Comparison of ENCODE assay signal across 8 mouse cellular contexts in the genomic region with DNA sequence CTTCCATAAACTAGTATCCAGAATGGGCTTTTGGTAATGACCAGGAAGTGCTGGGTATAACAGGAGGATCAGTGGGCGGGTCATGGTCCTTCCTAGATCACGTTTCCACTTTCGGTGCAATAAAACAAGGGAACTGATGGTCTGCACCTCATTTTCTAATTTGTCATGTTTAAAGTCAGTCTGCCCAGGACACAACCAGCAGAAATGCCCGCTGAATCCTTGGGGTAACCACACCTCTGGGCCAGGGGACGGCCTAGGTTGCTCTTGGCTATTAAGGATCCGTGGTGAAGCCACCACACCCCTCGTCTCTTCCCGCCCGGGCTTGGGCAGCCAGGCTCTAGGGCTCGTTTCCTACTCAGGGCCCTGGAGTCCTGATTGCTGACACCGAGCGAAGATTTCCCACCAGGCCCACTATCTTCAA. TPM values are rescaled to one million over a fixed set of nuclear protein-coding genes. Genes with fewer than 3 reads are reported as not detected.
DNase-seq lines count a peak whose midpoint lies in the region; ATAC-seq and TF ChIP-seq lines count a peak whose summit lies in the region.

No protein-coding gene starts in this region.

- H3K4me1 ChIP-seq in neural tube, embryonic 11.5 days (ENCODE audit: control insufficient read depth, insufficient read depth, low read length): peaks cover 7% of the 10 kb centered on the region; the same call in 1 of the 2 replicates
- peaks cover 56% of the 10 kb centered on the region for H3K4me1 ChIP-seq in forebrain, embryonic 13.5 days
- peaks cover 17% of the 10 kb centered on the region for H3K4me1 ChIP-seq in kidney, postnatal 0 days (replicated peaks; ENCODE audit: insufficient read depth, low read length)
- H3K4me1 ChIP-seq in midbrain, embryonic 13.5 days (replicated peaks): peaks cover 54% of the 10 kb centered on the region

- H3K36me3 ChIP-seq in neural tube, embryonic 11.5 days (ENCODE audit: control insufficient read depth, insufficient read depth, low read length): no peaks in the 10 kb centered on the region
- no peaks in the 10 kb centered on the region for H3K36me3 ChIP-seq in forebrain, embryonic 13.5 days (ENCODE audit: poor library complexity, severe bottlenecking)
- no peaks in the 10 kb centered on the region for H3K36me3 ChIP-seq in kidney, postnatal 0 days (ENCODE audit: insufficient read depth, low read length)
- H3K36me3 ChIP-seq in midbrain, embryonic 13.5 days: no peaks in the 10 kb centered on the region

- H3K9ac ChIP-seq in neural tube, embryonic 11.5 days (ENCODE audit: low read length): peak overlapping the region; percentile 44
- peak overlapping the region; percentile 87 for H3K9ac ChIP-seq in forebrain, embryonic 13.5 days
- peak overlapping the region; percentile 78 for H3K9ac ChIP-seq in kidney, postnatal 0 days (ENCODE audit: low read depth, low read length)
- H3K9ac ChIP-seq in midbrain, embryonic 13.5 days (replicated peaks): peak overlapping the region; percentile 83

- H3K9me3 ChIP-seq in neural tube, embryonic 11.5 days (ENCODE audit: control insufficient read depth, low read length): no peaks in the 10 kb centered on the region
- H3K9me3 ChIP-seq in forebrain, embryonic 13.5 days (replicated peaks): no peaks in the 10 kb centered on the region
- H3K9me3 ChIP-seq in kidney, postnatal 0 days (replicated peaks; ENCODE audit: low read length): no peaks in the 10 kb centered on the region
- no peaks in the 10 kb centered on the region for H3K9me3 ChIP-seq in midbrain, embryonic 13.5 days

- no peak for DNase-seq in neural tube, embryonic 11.5 days (ENCODE audit: low spot score)
- no peak for DNase-seq in neural tube, embryonic 10.5 days (ENCODE audit: extremely low spot score, low spot score)
- DNase-seq in adrenal gland, postnatal 14 days: peak; percentile 48
- peak; percentile 64 for DNase-seq in kidney, postnatal 0 days (ENCODE audit: low spot score)
- DNase-seq in right cerebral cortex, postnatal 36 days (ENCODE audit: low spot score in 2 of 2): no peak
- no peak for DNase-seq in layer of hippocampus, adult 18-20 months (ENCODE audit: low spot score in 2 of 2)

- no peak for TF ChIP-seq CTCF in kidney, postnatal 0 days (IDR thresholded peaks at IDR 0.05; ENCODE audit: low read depth)

- peak overlapping the region; percentile 52 for H3K4me2 ChIP-seq in neural tube, embryonic 11.5 days (ENCODE audit: low read depth)
- H3K4me2 ChIP-seq in forebrain, embryonic 13.5 days: peak overlapping the region; percentile 76
- H3K4me2 ChIP-seq in kidney, postnatal 0 days (ENCODE audit: low read length): peak overlapping the region; percentile 71
- H3K4me2 ChIP-seq in midbrain, embryonic 13.5 days (replicated peaks): peak overlapping the region; percentile 72

- peak overlapping the region; percentile 64 for H3K4me3 ChIP-seq in neural tube, embryonic 11.5 days (ENCODE audit: low read depth, low read length)
- peak overlapping the region; percentile 83 for H3K4me3 ChIP-seq in forebrain, embryonic 13.5 days
- H3K4me3 ChIP-seq in kidney, postnatal 0 days (replicated peaks; ENCODE audit: low read depth, low read length): peak overlapping the region; percentile 75
- peak overlapping the region; percentile 77 for H3K4me3 ChIP-seq in midbrain, embryonic 13.5 days (replicated peaks)

- no peaks in the 10 kb centered on the region for H3K27me3 ChIP-seq in neural tube, embryonic 11.5 days (ENCODE audit: control insufficient read depth, insufficient read depth, low read length)
- no peaks in the 10 kb centered on the region for H3K27me3 ChIP-seq in forebrain, embryonic 13.5 days
- no peaks in the 10 kb centered on the region for H3K27me3 ChIP-seq in kidney, postnatal 0 days (ENCODE audit: insufficient read depth, low read length)
- no peaks in the 10 kb centered on the region for H3K27me3 ChIP-seq in midbrain, embryonic 13.5 days

- WGBS in neural tube, embryonic 11.5 days: under 1% methylated on average over 12 of the region's 12 CpGs
- under 1% methylated on average over 12 of the region's 12 CpGs for WGBS in forebrain, embryonic 13.5 days
- WGBS in kidney, postnatal 0 days: 0% methylated on average over 12 of the region's 12 CpGs
- under 1% methylated on average over 12 of the region's 12 CpGs for WGBS in midbrain, embryonic 13.5 days

- peak; percentile 13; the same call in 1 of the 2 replicates for ATAC-seq in neural tube, embryonic 11.5 days (ENCODE audit: insufficient read depth, low FRiP score, low TSS enrichment)
- peak; percentile 13 for ATAC-seq in forebrain, embryonic 13.5 days
- ATAC-seq in kidney, postnatal 0 days (replicated peaks; ENCODE audit: low FRiP score, low read depth): no peak; the same call in 1 of the 2 replicates
- ATAC-seq in midbrain, embryonic 13.5 days: peak; percentile 28

- peak overlapping the region; percentile 63 for H3K27ac ChIP-seq in neural tube, embryonic 11.5 days (ENCODE audit: low read depth, low read length)
- peak overlapping the region; percentile 88 for H3K27ac ChIP-seq in forebrain, embryonic 13.5 days
- peak overlapping the region; percentile 94 for H3K27ac ChIP-seq in kidney, postnatal 0 days
- peak overlapping the region; percentile 89 for H3K27ac ChIP-seq in midbrain, embryonic 13.5 days

RNA-seq across cellular contexts. Expression of a gene that starts 2.3 kb away (rescaled TPM):
- polyA plus RNA-seq in neural tube, embryonic 11.5 days (2014; fragmentation: Nextera tagmentation; extraction: Ambion mirVana): 127 and 131 TPM in 2 replicates
- total RNA-seq in adrenal gland, postnatal 14 days (2021): 85.3 and 88.2 TPM in 2 replicates
- 120 and 124 TPM in 2 replicates for polyA plus RNA-seq in forebrain, embryonic 13.5 days (2015; fragmentation: Nextera tagmentation; extraction: Ambion mirVana)
- 131 and 141 TPM in 2 replicates for polyA plus RNA-seq in kidney, postnatal 0 days (2015; fragmentation: Nextera tagmentation; extraction: Ambion mirVana)
- 101 and 104 TPM in 2 replicates for polyA plus RNA-seq in midbrain, embryonic 13.5 days (2015; fragmentation: Nextera tagmentation; extraction: Ambion mirVana)
- total RNA-seq in layer of hippocampus, adult 18-20 months (2021): 10 to 100 TPM; 91.8 to 94.8 TPM

RNA-seq across cellular contexts. Expression of a gene that starts 2.3 kb away (rescaled TPM):
- 126 and 131 TPM in 2 replicates for polyA plus RNA-seq in neural tube, embryonic 11.5 days (2014; fragmentation: Nextera tagmentation; extraction: Ambion mirVana)
- 80.7 and 86.2 TPM in 2 replicates for total RNA-seq in adrenal gland, postnatal 14 days (2021)
- polyA plus RNA-seq in forebrain, embryonic 13.5 days (2015; fragmentation: Nextera tagmentation; extraction: Ambion mirVana): 126 and 139 TPM in 2 replicates
- polyA plus RNA-seq in kidney, postnatal 0 days (2015; fragmentation: Nextera tagmentation; extraction: Ambion mirVana): 173 and 186 TPM in 2 replicates
- polyA plus RNA-seq in midbrain, embryonic 13.5 days (2015; fragmentation: Nextera tagmentation; extraction: Ambion mirVana): 102 and 104 TPM in 2 replicates
- 10 to 100 TPM; 29.4 to 30.5 TPM for total RNA-seq in layer of hippocampus, adult 18-20 months (2021)

RNA-seq across cellular contexts. Expression of a gene that starts 33.9 kb away (rescaled TPM):
- 3.1 and 3.4 TPM in 2 replicates for polyA plus RNA-seq in neural tube, embryonic 11.5 days (2014; fragmentation: Nextera tagmentation; extraction: Ambion mirVana)
- 9.2 and 9.6 TPM in 2 replicates for total RNA-seq in adrenal gland, postnatal 14 days (2021)
- polyA plus RNA-seq in forebrain, embryonic 13.5 days (2015; fragmentation: Nextera tagmentation; extraction: Ambion mirVana): 2.4 and 4.1 TPM in 2 replicates
- 8.4 and 8.6 TPM in 2 replicates for polyA plus RNA-seq in kidney, postnatal 0 days (2015; fragmentation: Nextera tagmentation; extraction: Ambion mirVana)
- polyA plus RNA-seq in midbrain, embryonic 13.5 days (2015; fragmentation: Nextera tagmentation; extraction: Ambion mirVana): 1.4 and 2.4 TPM in 2 replicates
- total RNA-seq in layer of hippocampus, adult 18-20 months (2021): under 1 TPM; 0.76 to 0.92 TPM

RNA-seq across cellular contexts. Expression of a gene that starts 54.6 kb away (rescaled TPM):
- 3.4 and 4.9 TPM in 2 replicates for polyA plus RNA-seq in neural tube, embryonic 11.5 days (2014; fragmentation: Nextera tagmentation; extraction: Ambion mirVana)
- total RNA-seq in adrenal gland, postnatal 14 days (2021): 1.2 and 2.3 TPM in 2 replicates
- 2.7 and 3.1 TPM in 2 replicates for polyA plus RNA-seq in forebrain, embryonic 13.5 days (2015; fragmentation: Nextera tagmentation; extraction: Ambion mirVana)
- 1.1 and 1.4 TPM in 2 replicates for polyA plus RNA-seq in kidney, postnatal 0 days (2015; fragmentation: Nextera tagmentation; extraction: Ambion mirVana)
- polyA plus RNA-seq in midbrain, embryonic 13.5 days (2015; fragmentation: Nextera tagmentation; extraction: Ambion mirVana): 4.0 and 4.9 TPM in 2 replicates
- total RNA-seq in layer of hippocampus, adult 18-20 months (2021): 1 to 10 TPM; 5.9 to 6.1 TPM

Comparison
In these comparisons a context has a peak if more than half of its experiments do, and no peak if none do; other contexts are left out.
1. DNase-seq: peak in adrenal gland, postnatal 14 days (single experiment) and kidney, postnatal 0 days (single experiment); none in neural tube, embryonic 11.5 days (single experiment), neural tube, embryonic 10.5 days (single experiment), right cerebral cortex, postnatal 36 days (0 of 2) and layer of hippocampus, adult 18-20 months (0 of 2).
2. Peak in every context shown above with its lines, with median percentiles within 50 percentile points of each other: H3K27ac ChIP-seq, H3K4me2 ChIP-seq, H3K4me3 ChIP-seq and H3K9ac ChIP-seq.